Mouse (Mus musculus): ENCODE measurements around the gene Ripply1.

Ripply1 gene

DNA sequence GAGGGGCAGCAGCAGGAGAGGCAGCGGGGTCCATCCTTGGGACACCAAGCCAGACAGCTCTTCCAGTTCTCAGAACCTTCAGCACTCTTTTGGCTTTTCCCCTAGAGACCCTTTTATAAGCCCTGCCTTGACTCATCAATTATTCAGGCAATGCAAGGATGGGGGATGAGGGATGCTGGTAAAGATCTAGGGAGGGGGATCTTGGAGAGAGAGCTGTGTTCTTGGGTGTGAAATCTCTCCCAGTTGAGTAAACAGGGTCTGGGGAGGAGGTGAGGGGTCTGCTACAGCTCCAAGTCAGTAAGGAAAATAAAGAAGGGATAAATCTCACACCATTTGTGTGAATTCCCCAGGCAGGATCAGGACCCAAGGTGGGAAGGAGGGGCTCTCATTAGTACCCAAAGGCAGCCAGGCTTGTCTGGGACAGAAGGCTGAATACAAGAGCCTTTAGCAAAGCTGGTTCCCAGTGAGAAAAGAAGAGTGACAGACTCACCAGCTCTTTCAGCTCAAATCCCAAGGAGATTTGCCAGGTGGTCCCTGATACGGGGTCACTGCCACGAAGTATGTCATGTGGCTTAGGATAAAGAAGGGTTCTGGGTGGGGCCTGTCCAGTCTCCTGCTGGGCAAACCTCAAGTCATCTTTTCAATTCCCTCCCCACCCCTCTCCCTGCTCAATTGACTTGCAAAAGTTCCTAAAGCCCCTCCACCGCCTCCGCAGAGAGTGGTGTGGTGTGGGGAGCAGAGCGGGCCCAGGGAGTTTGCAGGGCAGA lies at the start of gene Ripply1:
Ripply1 (minus strand) TSS at position 76 of the 767 bp plus-strand sequence.
- in situ Hi-C loops (cut with MboI, MseI) = no loop called here

DNA sequence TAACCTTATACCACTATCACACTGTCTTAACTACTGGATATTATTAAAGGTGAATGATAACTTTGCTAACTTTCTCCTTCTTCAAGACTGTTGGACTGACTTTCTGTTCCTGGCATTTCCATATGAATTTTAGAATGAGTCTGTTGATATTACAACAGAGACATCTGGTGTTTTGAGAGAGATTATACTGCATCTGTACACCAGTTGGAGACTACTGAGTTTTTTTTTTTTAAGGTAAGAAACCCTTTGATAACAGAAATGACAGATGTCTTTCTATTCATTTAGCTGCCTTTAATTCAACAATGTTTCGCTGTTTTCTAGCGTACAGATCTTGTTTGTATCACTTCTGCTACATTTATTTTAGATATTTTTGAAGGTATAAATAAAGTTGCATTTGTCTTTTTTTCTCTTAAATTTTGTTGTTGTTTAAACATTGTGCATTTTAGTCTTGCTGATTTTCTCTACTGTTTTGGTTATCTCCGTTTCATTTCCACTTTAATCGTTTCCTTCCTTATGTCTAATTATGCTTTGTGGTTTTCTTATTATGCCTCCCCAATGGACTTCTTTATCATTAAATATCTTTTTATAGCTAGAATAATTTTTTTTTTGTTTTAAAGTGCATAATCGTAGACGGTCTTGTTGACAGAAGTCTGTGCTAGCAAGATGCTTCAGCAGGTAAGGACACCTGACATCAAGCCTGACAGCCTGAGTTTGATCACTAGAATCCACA lies 46.4 kb upstream of the Ripply1 start:
- in situ Hi-C loops (cut with MboI, MseI) = no loop called here

- in situ Hi-C loops (cut with MboI, MseI) = no loop called here
Measured at GRCm38 (mm10) chrX:139826926-139827325, 44.8 kb upstream of the Ripply1 start.

DNA sequence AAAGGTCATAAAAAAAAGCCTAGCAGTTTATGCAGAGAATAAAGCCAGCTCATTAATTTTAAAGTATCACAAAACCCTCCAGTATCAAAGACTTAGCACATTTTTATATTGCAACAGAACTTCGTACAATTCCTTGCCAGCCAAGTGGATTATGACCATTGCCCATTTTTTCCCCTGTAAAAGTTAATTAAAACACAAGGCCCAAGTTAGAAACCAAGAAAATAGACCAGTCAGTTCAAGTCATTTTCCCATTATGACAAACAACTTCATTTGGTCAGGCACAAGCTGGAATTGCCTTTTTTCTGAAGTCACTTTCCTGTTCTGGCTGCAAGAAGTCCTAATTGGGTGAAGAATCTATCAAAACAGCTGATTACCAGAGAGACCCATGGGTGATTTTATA lies 43.2 kb upstream of the Ripply1 start:
- in situ Hi-C loops (cut with MboI, MseI) = no loop called here

GRCm38 (mm10) chrX:139815201-139815600 lies 33.0 kb upstream of the Ripply1 start:
- in situ Hi-C loops (cut with MboI, MseI) = no loop called here

GRCm38 (mm10) chrX:139814018-139814635 lies 32.0 kb upstream of the Ripply1 start:
- in situ Hi-C loops (cut with MboI, MseI) = no loop called here

GRCm38 (mm10) chrX:139813299-139814002 lies 31.3 kb upstream of the Ripply1 start:
- in situ Hi-C loops (cut with MboI, MseI) = no loop called here

DNA sequence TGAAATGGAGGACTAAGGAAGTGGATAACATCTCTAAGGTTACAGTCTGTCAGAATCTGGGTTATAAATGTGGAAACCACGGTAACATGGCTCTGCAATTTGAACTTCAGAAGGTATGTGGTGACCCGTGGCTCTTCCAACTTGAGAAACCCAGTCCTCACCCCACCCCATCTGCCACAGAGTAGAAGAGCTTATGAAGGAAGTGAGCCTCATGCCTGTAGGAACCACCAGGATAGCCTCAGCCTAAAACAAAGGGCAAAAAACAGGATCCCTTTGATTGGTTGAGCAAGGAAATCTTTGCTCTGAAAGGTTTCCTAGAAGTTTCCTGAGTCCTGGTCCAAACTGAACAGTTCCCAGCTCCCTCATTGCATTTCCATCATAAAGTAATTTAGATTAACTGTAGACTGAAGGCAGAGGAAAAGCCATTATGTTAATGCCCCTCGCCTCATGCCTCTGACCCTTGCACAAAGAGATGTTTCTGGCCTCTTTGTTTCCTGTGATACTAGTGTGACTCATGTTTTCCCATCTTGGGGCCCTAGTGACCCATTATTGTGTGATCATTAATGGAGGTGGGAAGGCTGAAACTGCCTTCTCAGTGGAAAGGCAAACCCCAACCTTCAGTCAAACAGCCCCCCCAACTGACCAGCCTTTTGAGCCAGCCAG lies 30.6 kb upstream of the Ripply1 start:
- in situ Hi-C loops (cut with MboI, MseI) = no loop called here

DNA sequence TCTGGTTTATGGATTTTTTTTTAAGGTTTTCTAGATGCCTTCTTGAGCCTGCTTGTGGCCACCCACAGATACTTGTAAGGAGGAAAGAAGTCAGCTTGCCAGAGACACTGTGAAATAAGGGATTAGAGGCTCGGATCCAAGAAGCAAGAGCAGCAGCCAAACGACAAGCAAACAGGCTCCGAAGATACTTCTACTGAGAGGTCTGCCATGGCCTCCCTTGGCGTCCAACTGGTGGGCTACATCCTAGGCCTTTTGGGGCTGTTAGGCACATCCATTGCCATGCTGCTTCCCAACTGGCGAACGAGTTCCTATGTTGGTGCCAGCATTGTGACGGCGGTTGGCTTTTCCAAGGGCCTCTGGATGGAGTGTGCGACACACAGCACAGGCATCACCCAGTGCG lies 26.3 kb upstream of the Ripply1 start:
- in situ Hi-C loops (cut with MboI, MseI) = no loop called here

DNA sequence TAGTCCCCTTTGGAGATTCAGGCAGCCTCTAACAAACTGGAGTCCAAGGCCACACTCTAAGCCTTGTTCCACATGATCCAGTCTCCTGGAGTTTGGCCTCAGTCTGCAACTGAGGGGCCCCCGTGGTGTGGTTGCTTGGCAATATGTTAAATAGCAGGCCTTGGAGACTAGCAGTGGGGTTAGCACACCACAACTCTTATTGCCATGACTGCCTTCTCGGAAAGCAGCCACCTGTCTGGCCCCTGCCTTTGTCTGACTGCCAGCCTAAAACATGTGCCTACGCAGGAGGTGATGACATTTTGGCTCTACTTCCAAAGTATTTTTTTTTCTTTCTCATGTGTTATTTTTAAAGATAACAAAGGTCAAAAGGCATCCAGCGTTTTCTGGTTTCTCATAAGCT lies 25.9 kb upstream of the Ripply1 start:
- in situ Hi-C loops (cut with MboI, MseI) = no loop called here

DNA sequence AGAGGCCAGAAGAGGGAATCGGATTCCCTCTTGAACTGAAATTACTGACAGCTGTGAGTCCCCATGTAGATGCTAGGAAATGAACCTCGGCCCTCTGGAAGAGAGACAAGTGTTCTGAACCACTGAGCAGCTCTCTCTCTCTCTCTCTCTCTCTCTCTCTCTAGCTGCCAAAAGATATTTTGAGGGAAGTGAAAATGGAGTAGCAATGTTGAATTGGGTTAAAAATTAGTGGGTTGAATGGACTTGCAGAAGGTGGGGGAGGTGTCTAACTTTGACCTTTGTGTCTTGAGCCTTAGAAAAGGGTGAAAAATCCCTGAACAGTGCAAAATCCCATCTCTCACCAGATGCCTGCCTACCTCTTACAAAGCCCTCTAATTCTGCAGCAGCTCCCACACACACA lies 25.2 kb upstream of the Ripply1 start:
- in situ Hi-C loops (cut with MboI, MseI) = no loop called here

DNA sequence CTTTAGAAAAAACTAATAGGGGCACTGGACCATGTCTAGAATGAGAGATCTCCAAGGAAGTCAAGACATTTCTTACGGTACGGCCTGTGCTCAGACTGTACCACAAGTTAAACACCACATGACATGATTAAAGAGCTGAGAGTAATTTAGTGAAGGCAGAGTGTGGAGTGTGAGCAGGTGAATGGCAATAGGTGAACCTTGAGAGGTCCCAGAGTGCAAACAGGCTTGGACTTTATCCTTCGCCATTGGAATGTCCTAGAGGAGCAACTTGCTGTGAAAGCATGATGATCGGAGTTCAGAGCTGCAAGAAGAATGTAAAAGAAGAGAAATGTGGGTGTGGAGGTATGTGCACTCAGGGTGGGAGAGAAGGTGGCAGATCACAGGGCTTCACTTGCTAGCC lies 23.8 kb upstream of the Ripply1 start:
- in situ Hi-C loops (cut with MboI, MseI) = no loop called here

DNA sequence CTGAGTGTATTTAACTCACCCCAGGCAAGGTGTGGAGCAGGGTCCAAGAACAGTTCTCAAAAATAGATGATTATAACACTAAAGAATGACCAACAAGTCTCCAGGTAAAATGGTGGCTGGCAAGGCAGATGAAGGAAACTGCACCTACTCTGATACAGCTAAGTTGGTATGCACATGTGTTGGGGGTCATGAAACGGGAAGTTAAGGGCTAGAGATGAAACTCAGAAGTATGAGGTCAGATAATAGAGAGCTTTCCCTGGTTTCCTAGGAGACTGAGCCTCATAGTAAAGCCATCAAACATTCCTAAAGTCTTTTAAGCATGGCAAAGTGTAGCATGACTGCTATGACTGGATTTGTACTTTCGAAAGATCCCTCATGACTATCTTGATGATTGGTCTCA lies 20.9 kb upstream of the Ripply1 start:
- in situ Hi-C loops (cut with MboI, MseI) = no loop called here

DNA sequence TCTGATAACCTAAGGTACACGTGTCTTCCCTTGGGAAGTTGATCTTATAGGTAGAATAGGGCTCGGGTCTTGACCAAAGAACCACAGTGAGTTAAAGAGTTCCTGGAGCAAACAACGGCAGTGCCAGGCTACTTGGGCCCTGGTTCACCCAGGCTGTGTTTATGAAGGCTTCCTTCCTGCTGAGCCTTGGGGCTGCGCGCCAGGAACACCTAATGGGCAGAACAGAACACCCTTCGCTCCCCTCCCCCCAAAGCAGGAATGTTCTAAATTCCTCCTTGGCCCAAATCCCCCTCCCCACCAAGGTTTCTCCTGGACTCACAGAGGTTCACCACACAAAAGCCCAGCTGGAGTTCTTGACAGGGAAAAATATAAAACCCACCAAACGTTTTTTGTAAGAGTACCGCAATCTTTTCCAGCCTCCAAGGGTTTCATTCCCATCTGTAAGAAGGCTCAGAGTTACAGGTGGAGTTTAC lies 18.3 kb upstream of the Ripply1 start, which contains the start of gene Cldn2:
Cldn2 (plus strand) TSS at position 423 of the 473 bp plus-strand sequence.
- in situ Hi-C loops (cut with MboI, MseI) = no loop called here

DNA sequence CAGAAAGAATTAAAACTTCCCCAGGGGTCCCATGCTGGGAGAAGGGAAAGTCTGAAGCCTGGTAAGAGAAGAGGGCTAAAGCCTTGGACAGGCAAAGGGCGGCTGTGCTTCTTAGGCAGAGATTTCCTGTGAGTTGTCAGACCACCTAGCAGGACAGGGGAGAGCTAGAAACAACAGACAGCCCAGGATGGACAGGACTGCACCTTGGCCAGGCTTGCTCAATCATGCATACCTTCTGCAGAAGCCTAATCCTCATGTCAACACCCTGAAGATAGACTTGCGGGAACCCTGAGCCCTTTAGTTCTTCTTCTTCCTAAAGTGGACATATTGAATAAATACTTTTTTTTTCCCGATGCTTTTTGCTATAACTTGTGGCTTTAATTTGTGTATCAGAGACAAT lies 17.8 kb upstream of the Ripply1 start:
- in situ Hi-C loops (cut with MboI, MseI) = no loop called here

DNA sequence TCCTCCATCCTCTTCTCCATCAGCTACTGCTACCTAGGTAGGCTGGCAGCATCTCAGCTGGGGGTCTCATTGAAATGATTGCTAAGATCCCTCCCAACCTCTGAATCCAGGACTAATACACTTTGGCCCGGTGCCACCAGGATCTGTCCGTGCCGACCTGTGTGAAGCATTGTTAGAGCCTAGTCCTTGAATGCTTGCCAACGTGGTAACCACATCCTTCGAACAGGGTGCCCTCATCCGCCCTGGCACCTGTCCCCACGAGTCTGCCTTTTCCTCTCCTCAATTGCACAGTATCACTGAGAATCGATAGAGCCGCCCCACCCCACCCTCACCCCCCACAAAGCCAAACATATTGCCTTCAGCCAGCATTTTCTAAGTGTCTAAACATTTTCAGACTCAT lies 15.7 kb upstream of the Ripply1 start:
- in situ Hi-C loops (cut with MboI, MseI) = no loop called here

DNA sequence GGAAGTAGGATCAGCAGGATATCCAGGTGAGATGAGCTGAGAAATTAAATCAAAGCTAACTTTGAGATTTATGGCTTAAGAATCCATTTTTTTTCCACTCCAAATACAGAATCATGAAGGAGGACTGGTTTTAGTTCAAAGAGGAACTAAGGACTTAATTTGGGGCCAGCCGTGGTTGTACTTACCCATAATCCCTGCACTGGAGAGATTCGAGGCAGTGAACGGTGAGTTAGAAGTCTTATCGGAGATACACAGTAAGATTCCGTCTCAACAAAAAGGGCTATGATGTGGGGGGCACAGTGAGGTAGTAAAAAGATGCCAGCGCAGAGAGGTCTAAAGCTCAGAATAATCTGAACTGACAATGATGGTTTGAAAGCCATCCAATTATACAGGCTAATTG lies 13.9 kb upstream of the Ripply1 start:
- in situ Hi-C loops (cut with MboI, MseI) = no loop called here

GRCm38 (mm10) chrX:139794072-139794845 lies 12.1 kb upstream of the Ripply1 start:
- in situ Hi-C loops (cut with MboI, MseI) = no loop called here

GRCm38 (mm10) chrX:139785764-139786163 lies 3.6 kb upstream of the Ripply1 start:
- in situ Hi-C loops (cut with MboI, MseI) = no loop called here

- in situ Hi-C loops (cut with MboI, MseI) = no loop called here
Measured at GRCm38 (mm10) chrX:139783045-139783422, 881 bp upstream of the Ripply1 start.

DNA sequence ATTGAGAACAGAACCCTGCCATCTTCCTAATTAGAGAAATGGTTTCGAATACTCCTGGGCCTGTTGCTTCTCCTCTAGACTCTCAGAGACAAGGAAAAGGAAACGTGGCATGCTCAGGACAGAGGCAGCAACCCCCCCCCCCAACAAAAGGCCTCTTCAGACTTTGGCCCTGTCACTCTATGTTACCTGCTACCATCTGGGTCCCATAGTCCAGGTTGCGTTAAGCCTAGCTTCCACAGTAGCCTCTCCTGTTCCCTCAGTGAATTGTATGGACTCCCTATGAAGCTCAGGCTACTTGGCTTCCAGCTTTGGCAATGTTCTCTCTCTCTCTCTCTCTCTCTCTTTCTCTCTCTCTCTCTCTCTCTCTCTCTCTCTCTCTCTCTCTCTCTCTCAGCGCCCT lies 590 bp downstream of the Ripply1 start:
- in situ Hi-C loops (cut with MboI, MseI) = no loop called here
